Mouse (Mus musculus): ENCODE measurements at regions not wholly inside any gene's neighbourhood (a gene's known extent, or its start where the extent isn't known, plus 50 kb on each side); places are given as distances from the start of the nearest gene placed in this dataset.
A peak's percentile ranks its signal among the peaks of the same experiment; 100 is the strongest.

- Histone ChIP-seq H3K4me1 (ENCODE audit: control insufficient read depth, insufficient read depth, low read length) (peaks cover 3% of the 10 kb centered on the region; the same call in 1 of the 2 replicates), H3K36me3 (ENCODE audit: control insufficient read depth, insufficient read depth, low read length) (no peaks in the 10 kb centered on the region), H3K27me3 (replicated peaks; ENCODE audit: control insufficient read depth, insufficient read depth, low read length) (no peaks in the 10 kb centered on the region), H3K27ac (ENCODE audit: insufficient read depth, low read depth, low read length) (no peak overlapping the region), H3K4me3 (ENCODE audit: insufficient read depth, low read depth, low read length) (no peak overlapping the region)
- TF ChIP-seq POLR2A (IDR thresholded peaks at IDR 0.05; ENCODE audit: low read depth, low read length) (no peak), CTCF (conservative IDR thresholded peaks at IDR 0.05; ENCODE audit: insufficient read depth, insufficient read length, low read depth, low read length) (no peak)
- peak; percentile 54 for DNase-seq
Measured at GRCm38 (mm10) chrX:152860008-152860407, 78.3 kb downstream of the Gpr143 start.

Measured in kidney, adult 2 months (tissue).